Mouse (Mus musculus): ENCODE data around the gene Fas. TPM values are rescaled to one million over a fixed set of nuclear protein-coding genes. Genes with fewer than 3 reads are reported as not detected.

The Fas gene
- total and polyA plus RNA-seq, 3 experiments: 20.8 to 54.1 (median 38.3) TPM

DNA sequence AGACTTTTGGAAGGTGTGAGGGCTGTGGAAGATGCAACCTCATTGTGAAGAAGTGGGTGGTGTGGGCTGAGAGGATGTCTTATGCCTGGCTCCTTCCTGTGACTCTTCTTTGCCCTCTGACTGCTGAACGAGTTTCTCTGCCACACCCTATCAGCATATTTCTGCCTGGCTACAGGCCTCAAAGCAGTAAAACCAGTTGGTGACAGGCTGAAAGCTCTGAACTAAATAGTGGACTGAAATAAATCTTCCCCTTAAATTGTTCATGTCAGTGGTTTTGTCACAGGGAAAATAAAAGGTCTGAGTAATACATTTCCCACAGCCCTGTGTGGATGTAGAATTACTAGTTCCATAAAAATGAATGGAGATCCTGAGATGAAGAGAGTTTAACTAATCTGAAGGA lies 79.1 kb downstream of the Fas start:
- H3K4me1 ChIP-seq (ENCODE audit: control insufficient read depth in 1 of 2, insufficient read depth in 2 of 2): peaks cover 0 to 8% of the 10 kb centered on the region in 2 experiments; a peak in 2 of 4 replicates
- dilution Hi-C loops (cut with MboI; ENCODE audit: extremely low pct_ligation_motif_present, extremely low pct_unique_long_range_greater_than_20kb, low sequenced_read_pairs): no loop called here
- no peak for DNase-seq (ENCODE audit: extremely low read depth)
- no peak overlapping the region for H3K4me2 ChIP-seq (ENCODE audit: insufficient read depth, low read depth, poor library complexity, severe bottlenecking)
- no peaks in the 10 kb centered on the region for H3K36me3 ChIP-seq (replicated peaks in 1 of 2; ENCODE audit: control insufficient read depth in 1 of 2, insufficient read depth in 1 of 2, low read length in 1 of 2)
- TF ChIP-seq ZNF384 (IDR thresholded peaks at IDR 0.05; ENCODE audit: low read depth, low read length): no peak
- TF ChIP-seq MAZ (IDR thresholded peaks at IDR 0.05; ENCODE audit: low read depth, low read length): no peak
- no peak for TF ChIP-seq KAT2A (IDR thresholded peaks at IDR 0.05; ENCODE audit: insufficient replicate concordance, low read length)
- TF ChIP-seq POLR2AphosphoS2 (IDR thresholded peaks at IDR 0.05; ENCODE audit: low read depth, low read length): no peak
- TF ChIP-seq ETS1 (conservative IDR thresholded peaks at IDR 0.05; ENCODE audit: low read depth, low read length): no peak
- no peak for TF ChIP-seq EP300 (IDR thresholded peaks at IDR 0.05; ENCODE audit: low read length)
- TF ChIP-seq PAX5 (IDR thresholded peaks at IDR 0.05; ENCODE audit: low read length): no peak
- TF ChIP-seq MYC (IDR thresholded peaks at IDR 0.05; ENCODE audit: low read depth, low read length): no peak
- no peak for TF ChIP-seq CTCF (conservative IDR thresholded peaks at IDR 0.05 in 1 of 2, IDR thresholded peaks at IDR 0.05 in 1 of 2; ENCODE audit: low read depth in 2 of 2, low read length in 2 of 2)
- no peak for TF ChIP-seq E2F4 (IDR thresholded peaks at IDR 0.05; ENCODE audit: insufficient replicate concordance, low read depth, low read length)
- no peak for TF ChIP-seq USF2 (conservative IDR thresholded peaks at IDR 0.05; ENCODE audit: low read depth, low read length)
- TF ChIP-seq HCFC1 (IDR thresholded peaks at IDR 0.05; ENCODE audit: low read depth, low read length): no peak
- no peak for TF ChIP-seq SMC3 (IDR thresholded peaks at IDR 0.05; ENCODE audit: low read depth, low read length)
- TF ChIP-seq RCOR1 (conservative IDR thresholded peaks at IDR 0.05; ENCODE audit: low read depth, low read length): no peak
- in situ Hi-C loops (cut with MboI; ENCODE audit: low pct_ligation_motif_present, low pct_unique_long_range_greater_than_20kb, low sequenced_read_pairs): no loop called here
- no peaks in the 10 kb centered on the region for H3K79me2 ChIP-seq (replicated peaks; ENCODE audit: control insufficient read depth, extremely low read depth, insufficient read depth, poor library complexity, severe bottlenecking)
- H3K9ac ChIP-seq (ENCODE audit: insufficient read depth, low read depth): no peak overlapping the region
- H3K9me3 ChIP-seq (replicated peaks; ENCODE audit: low read length): no peaks in the 10 kb centered on the region
- H3K4me3 ChIP-seq (replicated peaks in 1 of 3; ENCODE audit: low read depth in 2 of 3, low read length in 2 of 3, poor library complexity in 1 of 3): no peak overlapping the region
- no peaks in the 10 kb centered on the region for H3K27me3 ChIP-seq (replicated peaks)
- no peak overlapping the region for H3K27ac ChIP-seq (ENCODE audit: insufficient read depth, low read depth)

DNA sequence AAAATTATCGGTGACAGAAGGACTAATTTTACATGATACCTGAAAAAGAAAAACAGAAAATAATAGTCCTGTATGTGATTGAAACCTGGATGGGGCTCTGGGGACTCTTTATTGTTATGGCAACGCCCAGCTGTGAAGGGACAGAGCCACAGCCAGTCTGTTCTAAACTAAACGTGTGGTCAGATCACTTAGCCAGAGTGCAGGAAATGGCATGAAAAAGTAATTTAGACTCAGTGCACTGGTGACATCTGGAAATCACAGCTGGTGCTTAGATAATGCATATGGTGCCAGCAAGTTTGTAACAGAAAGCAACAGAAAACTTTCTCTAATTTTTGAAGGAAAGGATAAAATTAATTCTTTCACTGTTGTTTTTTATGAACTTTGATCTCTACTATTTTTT lies 79.9 kb downstream of the Fas start:
- Histone ChIP-seq H3K4me1 (ENCODE audit: control insufficient read depth in 1 of 2, insufficient read depth in 2 of 2) (peaks cover 0 to 8% of the 10 kb centered on the region in 2 experiments; a peak in 2 of 4 replicates), H3K4me2 (ENCODE audit: insufficient read depth, low read depth, poor library complexity, severe bottlenecking) (no peak overlapping the region), H3K27ac (ENCODE audit: insufficient read depth, low read depth) (no peak overlapping the region), H3K79me2 (replicated peaks; ENCODE audit: control insufficient read depth, extremely low read depth, insufficient read depth, poor library complexity, severe bottlenecking) (no peaks in the 10 kb centered on the region), H3K36me3 (replicated peaks in 1 of 2; ENCODE audit: control insufficient read depth in 1 of 2, insufficient read depth in 1 of 2, low read length in 1 of 2) (no peaks in the 10 kb centered on the region), H3K4me3 (replicated peaks in 1 of 3; ENCODE audit: low read depth in 2 of 3, low read length in 2 of 3, poor library complexity in 1 of 3) (no peak overlapping the region), H3K27me3 (replicated peaks) (no peaks in the 10 kb centered on the region), H3K9ac (ENCODE audit: insufficient read depth, low read depth) (no peak overlapping the region), H3K9me3 (replicated peaks; ENCODE audit: low read length) (no peaks in the 10 kb centered on the region)
- DNase-seq (ENCODE audit: extremely low read depth): peak; percentile 28
- dilution Hi-C loops (cut with MboI; ENCODE audit: extremely low pct_ligation_motif_present, extremely low pct_unique_long_range_greater_than_20kb, low sequenced_read_pairs) (no loop called here), in situ Hi-C loops (cut with MboI; ENCODE audit: low pct_ligation_motif_present, low pct_unique_long_range_greater_than_20kb, low sequenced_read_pairs) (no loop called here)
- TF ChIP-seq JUN (IDR thresholded peaks at IDR 0.05; ENCODE audit: insufficient read depth, low read depth, low read length) (no peak), MXI1 (IDR thresholded peaks at IDR 0.05; ENCODE audit: low read depth, low read length) (no peak), HCFC1 (IDR thresholded peaks at IDR 0.05; ENCODE audit: low read depth, low read length) (no peak), USF2 (conservative IDR thresholded peaks at IDR 0.05; ENCODE audit: low read depth, low read length) (no peak), RCOR1 (conservative IDR thresholded peaks at IDR 0.05; ENCODE audit: low read depth, low read length) (no peak), E2F4 (IDR thresholded peaks at IDR 0.05; ENCODE audit: insufficient replicate concordance, low read depth, low read length) (no peak), ZKSCAN1 (IDR thresholded peaks at IDR 0.05; ENCODE audit: borderline replicate concordance, low read depth, low read length) (no peak), TCF12 (IDR thresholded peaks at IDR 0.05; ENCODE audit: low read depth, low read length) (no peak), RAD21 (IDR thresholded peaks at IDR 0.05; ENCODE audit: low read depth, low read length) (no peak), SIN3A (IDR thresholded peaks at IDR 0.05; ENCODE audit: low read length) (no peak), UBTF (IDR thresholded peaks at IDR 0.05; ENCODE audit: low read depth, low read length) (no peak), MEF2A (IDR thresholded peaks at IDR 0.05; ENCODE audit: borderline replicate concordance, low read depth, low read length) (no peak), BHLHE40 (IDR thresholded peaks at IDR 0.05; ENCODE audit: low read depth, low read length) (no peak), MAZ (IDR thresholded peaks at IDR 0.05; ENCODE audit: low read depth, low read length) (no peak), MYC (IDR thresholded peaks at IDR 0.05; ENCODE audit: low read depth, low read length) (no peak), CHD1 (IDR thresholded peaks at IDR 0.05; ENCODE audit: low read depth, low read length) (no peak)
